Mouse (Mus musculus) retina, postnatal 7 days (tissue): ENCODE measurements at regions not wholly inside any gene's neighbourhood (a gene's known extent, or its start where the extent isn't known, plus 50 kb on each side); places are given as distances from the start of the nearest gene placed in this dataset.
"Not testable (repeated sequence)": the region's sequence is repeated elsewhere in the genome, so short reads cannot be mapped to it uniquely, and the experiment has no call there.

Experiments used
- DNase-seq: peaks from one replicate; pipeline ENCODE4 v3.0.0-alpha.2; 2012; ENCODE audit warnings: low read depth, low spot score

GRCm38 (mm10) chr1:161621291-161621690 is 126.8 kb downstream of the Tnfsf18 start:
- DNase-seq, result no peak

- DNase-seq, result not testable (repeated sequence)
These were observed 119.6 kb downstream of the Tnfsf18 start for GRCm38 (mm10) chr1:161614091-161614490.

GRCm38 (mm10) chr1:161613658-161614057 is 119.2 kb downstream of the Tnfsf18 start:
- DNase-seq, result not testable (repeated sequence)

GRCm38 (mm10) chr1:161607446-161607845 is 113.0 kb downstream of the Tnfsf18 start:
- no peak for DNase-seq

- no peak for DNase-seq
These were observed 107.7 kb downstream of the Tnfsf18 start for GRCm38 (mm10) chr1:161602150-161602549.

- DNase-seq, result no peak
These were observed 106.7 kb downstream of the Tnfsf18 start for GRCm38 (mm10) chr1:161601167-161601566.

GRCm38 (mm10) chr1:161598167-161598566 is 103.7 kb downstream of the Tnfsf18 start:
- no peak for DNase-seq

GRCm38 (mm10) chr1:161576530-161576929 is 82.1 kb downstream of the Tnfsf18 start:
- no peak for DNase-seq

- no peak for DNase-seq
These were observed 81.5 kb downstream of the Tnfsf18 start for GRCm38 (mm10) chr1:161575939-161576338.

- DNase-seq, result no peak
These were observed 80.7 kb downstream of the Tnfsf18 start for GRCm38 (mm10) chr1:161575171-161575570.

GRCm38 (mm10) chr1:161570762-161571161 is 76.3 kb downstream of the Tnfsf18 start:
- no peak for DNase-seq

- DNase-seq, result no peak
These were observed 73.4 kb downstream of the Tnfsf18 start for GRCm38 (mm10) chr1:161567826-161568225.

GRCm38 (mm10) chr1:161560368-161560767 is 65.9 kb downstream of the Tnfsf18 start:
- DNase-seq, result no peak
